Mouse (Mus musculus) cerebellum, adult 2 months (tissue): ENCODE measurements around the gene Wdr91. TPM values are rescaled to one million over a fixed set of nuclear protein-coding genes. Genes with fewer than 3 reads are reported as not detected.

Experiments used
- DNase-seq, 2 experiments: peaks; one replicate each; pipeline ENCODE4 v3.0.0; 2021
- H3K27ac ChIP-seq: fragments of 200-500 bp; 2 replicates; pipeline ENCODE4 v1.5.1; 2012; ENCODE audit warnings: low read length, control low read depth, inconsistent platforms; ENCODE audit not compliant: insufficient read depth
- H3K27me3 ChIP-seq: fragments of 200-500 bp; 2 replicates; pipeline ENCODE4 v1.6.1; 2012; ENCODE audit warnings: inconsistent platforms, mild to moderate bottlenecking, low read length, moderate library complexity; ENCODE audit not compliant: control insufficient read depth, insufficient read depth
- H3K4me1 ChIP-seq: fragments of 200-500 bp; 2 replicates; pipeline ENCODE4 v1.6.1; 2011; ENCODE audit warnings: low read length; ENCODE audit not compliant: control insufficient read depth, insufficient read depth
- H3K4me3 ChIP-seq: fragments of 200-500 bp; replicated peaks from 2 replicates; pipeline ENCODE3; 2011; ENCODE audit warnings: mild to moderate bottlenecking, low read depth, low read length, control low read depth; ENCODE audit not compliant: insufficient read depth
- CTCF ChIP-seq: fragments of 200-500 bp; IDR thresholded peaks from 2 replicates; pipeline ENCODE4 v1.5.1; 2011; ENCODE audit warnings: low read depth, mild to moderate bottlenecking, control low read depth, low read length, moderate library complexity, borderline replicate concordance; ENCODE audit not compliant: insufficient read depth
- POLR2A ChIP-seq: fragments of 200-500 bp; IDR thresholded peaks from 2 replicates; pipeline ENCODE4 v1.6.1; 2011; ENCODE audit warnings: low read length, control low read depth, borderline replicate concordance; ENCODE audit not compliant: insufficient read depth
- WGBS: fragments of 180-500 bp; shearing (Covaris S2); methylation state at CpG from one replicate; pipeline ENCODE4 v1.1.7; 2018; 5-methylcytosine and 5-hydroxymethylcytosine counted together
- polyA plus RNA-seq: library from polyadenylated mRNA; depleted of rRNA; stranded (reverse); fragments of >200 nt; gene quantifications from 2 replicates; pipeline ENCODE4 v1.2.3, GENCODE M21; 2012

Gene Wdr91
- polyA plus RNA-seq, 1 experiment: 28.0 TPM

GRCm38 (mm10) chr6:34884724-34885123 is 26.0 kb downstream of the Wdr91 start:
- Histone ChIP-seq H3K4me3 (no peak overlapping the region), H3K27ac (no peak overlapping the region), H3K4me1 (no peaks in the 10 kb centered on the region), H3K27me3 (no peaks in the 10 kb centered on the region)
- no peak for DNase-seq
- no peak for TF ChIP-seq CTCF
- TF ChIP-seq POLR2A: no peak
- 93% methylated on average over 7 of the region's 7 CpGs for WGBS

GRCm38 (mm10) chr6:34879911-34880475 is 30.7 kb downstream of the Wdr91 start:
- H3K4me1 ChIP-seq: no peaks in the 10 kb centered on the region
- peak; percentile 60 to 62 for DNase-seq
- WGBS: 50% methylated on average over 6 of the region's 6 CpGs
- H3K27ac ChIP-seq: no peak overlapping the region
- TF ChIP-seq POLR2A: no peak
- peak; percentile 55; the same call in 1 of the 2 replicates for TF ChIP-seq CTCF
- no peak overlapping the region for H3K4me3 ChIP-seq
- H3K27me3 ChIP-seq: no peaks in the 10 kb centered on the region

GRCm38 (mm10) chr6:34879101-34879740 is 31.5 kb downstream of the Wdr91 start:
- TF ChIP-seq CTCF (no peak), POLR2A (no peak)
- Histone ChIP-seq H3K27me3 (no peaks in the 10 kb centered on the region), H3K27ac (no peak overlapping the region), H3K4me3 (no peak overlapping the region), H3K4me1 (no peaks in the 10 kb centered on the region)
- WGBS: 91% methylated on average over 16 of the region's 16 CpGs
- DNase-seq: no peak

- TF ChIP-seq CTCF: peak; percentile 39; the same call in 1 of the 2 replicates
- TF ChIP-seq POLR2A: peak; percentile 78
- peak within 1 kb of the TSS; percentile 59 for H3K4me3 ChIP-seq
- DNase-seq: peak; percentile 90
- peak within 1 kb of the TSS; percentile 67 for H3K27ac ChIP-seq
- no peaks in the 10 kb centered on the region for H3K4me1 ChIP-seq
- under 1% methylated on average over 56 of the region's 56 CpGs for WGBS
- H3K27me3 ChIP-seq: no peaks in the 10 kb centered on the region
These were observed 33.0 kb downstream of the Wdr91 start, which contains the start of gene Cyren for GRCm38 (mm10) chr6:34877509-34878321. Gene Cyren, minus strand, starts transcription at chr6:34878060.

GRCm38 (mm10) chr6:34876835-34877156 is 33.9 kb downstream of the Wdr91 start:
- WGBS: 43% methylated on average over 2 of the region's 2 CpGs
- peak in 1 of 2 experiments; percentile 17 for DNase-seq
- H3K4me3 ChIP-seq: no peak overlapping the region
- TF ChIP-seq POLR2A (no peak), CTCF (no peak)
- H3K4me1 ChIP-seq: no peaks in the 10 kb centered on the region
- no peaks in the 10 kb centered on the region for H3K27me3 ChIP-seq
- H3K27ac ChIP-seq: no peak overlapping the region

GRCm38 (mm10) chr6:34875966-34876834 is 34.5 kb downstream of the Wdr91 start:
- no peaks in the 10 kb centered on the region for H3K27me3 ChIP-seq
- 73% methylated on average over 12 of the region's 12 CpGs for WGBS
- H3K4me3 ChIP-seq: no peak overlapping the region
- TF ChIP-seq POLR2A: no peak
- H3K4me1 ChIP-seq: no peaks in the 10 kb centered on the region
- peak in 1 of 2 experiments; percentile 7 for DNase-seq
- H3K27ac ChIP-seq: no peak overlapping the region

- TF ChIP-seq POLR2A (no peak), CTCF (no peak)
- DNase-seq: no peak
- no peak overlapping the region for H3K4me3 ChIP-seq
- H3K4me1 ChIP-seq: no peaks in the 10 kb centered on the region
- H3K27ac ChIP-seq: 0 out of 2 replicates have a peak overlapping the region, but pooled peaks have one; percentile 40
- 87% methylated on average over 15 of the region's 15 CpGs for whole genome bisulfite sequencing
- no peaks in the 10 kb centered on the region for H3K27me3 ChIP-seq
These were observed 35.4 kb downstream of the Wdr91 start for GRCm38 (mm10) chr6:34875268-34875761.
